ENCODE assay signal across 8 mouse cellular contexts in genomic region chr8:105269461-105269947, GRCm38 (mm10). TPM values are rescaled to one million over a fixed set of nuclear protein-coding genes. Genes with fewer than 3 reads are reported as not detected.
DNase-seq lines count a peak whose midpoint lies in the region; ATAC-seq and TF ChIP-seq lines count a peak whose summit lies in the region.

Hsf4 (plus strand) TSS chr8:105269801.

- peak within 1 kb of the TSS; percentile 85 for H3K4me2 ChIP-seq in forebrain, postnatal 0 days (ENCODE audit: low read depth)
- peak within 1 kb of the TSS; percentile 92 for H3K4me2 ChIP-seq in hindbrain, embryonic 16.5 days (ENCODE audit: low read length)
- H3K4me2 ChIP-seq in liver, embryonic 12.5 days: peak within 1 kb of the TSS; percentile 68
- H3K4me2 ChIP-seq in myocyte (ENCODE audit: low read depth): peak within 1 kb of the TSS; percentile 80

- peak within 1 kb of the TSS; percentile 9 for H3ac ChIP-seq in myocyte (ENCODE audit: control insufficient read depth, insufficient read length)

- peak; percentile 72 for DNase-seq in ovary, postnatal 36 days (ENCODE audit: low spot score)
- no peak for DNase-seq in ovary, postnatal 10 days (ENCODE audit: low spot score)
- no peak for DNase-seq in forebrain, postnatal 0 days

- H3K9ac ChIP-seq in forebrain, postnatal 0 days: peak within 1 kb of the TSS; percentile 48
- peak within 1 kb of the TSS; percentile 67 for H3K9ac ChIP-seq in hindbrain, embryonic 16.5 days (ENCODE audit: low read depth, low read length)
- H3K9ac ChIP-seq in liver, embryonic 12.5 days: no peak within 1 kb of the TSS

- H3K79me2 ChIP-seq in myocyte (ENCODE audit: control insufficient read depth, insufficient read depth): no peaks in the 10 kb centered on the region

- H3K4me3 ChIP-seq in bone marrow macrophage, adult 2 months (ENCODE audit: insufficient read depth, low read length): peak within 1 kb of the TSS; percentile 55
- peak within 1 kb of the TSS; percentile 51 for H3K4me3 ChIP-seq in forebrain, postnatal 0 days (ENCODE audit: low read depth, low read length)
- peak within 1 kb of the TSS; percentile 56 for H3K4me3 ChIP-seq in hindbrain, embryonic 16.5 days (ENCODE audit: low read length)
- H3K4me3 ChIP-seq in liver, embryonic 12.5 days: peak within 1 kb of the TSS; percentile 47
- H3K4me3 ChIP-seq in myocyte: peak within 1 kb of the TSS; percentile 20

- H3K36me3 ChIP-seq in forebrain, postnatal 0 days (ENCODE audit: insufficient read depth): no peaks in the 10 kb centered on the region
- H3K36me3 ChIP-seq in hindbrain, embryonic 16.5 days (ENCODE audit: control insufficient read depth, insufficient read depth, low read length): no peaks in the 10 kb centered on the region
- H3K36me3 ChIP-seq in liver, embryonic 12.5 days: no peaks in the 10 kb centered on the region
- no peaks in the 10 kb centered on the region for H3K36me3 ChIP-seq in myocyte (ENCODE audit: control insufficient read depth, insufficient read depth)

- TF ChIP-seq CTCF in bone marrow macrophage, adult 2 months (IDR thresholded peaks at IDR 0.05; ENCODE audit: low read depth, low read length): no peak
- no peak for TF ChIP-seq CTCF in forebrain, postnatal 0 days (IDR thresholded peaks at IDR 0.05; ENCODE audit: low read depth)

- H3K9me3 ChIP-seq in forebrain, postnatal 0 days (ENCODE audit: low read length): no peaks in the 10 kb centered on the region
- no peaks in the 10 kb centered on the region; the same call in 1 of the 2 replicates for H3K9me3 ChIP-seq in hindbrain, embryonic 16.5 days (ENCODE audit: control insufficient read depth, low read length)
- H3K9me3 ChIP-seq in liver, embryonic 12.5 days (replicated peaks): 0 out of 2 replicates have a peak, but pooled peaks cover 3% of the 10 kb centered on the region

- ATAC-seq in forebrain, postnatal 0 days: no peak
- no peak for ATAC-seq in hindbrain, embryonic 16.5 days
- no peak for ATAC-seq in liver, embryonic 12.5 days
- ATAC-seq in monocyte, adult 5-6 weeks (replicated peaks; ENCODE audit: insufficient number of reproducible peaks, low FRiP score, low TSS enrichment, poor library complexity, severe bottlenecking): no peak

- TF ChIP-seq POLR2A in bone marrow macrophage, adult 2 months (IDR thresholded peaks at IDR 0.05; ENCODE audit: borderline replicate concordance, low read depth, low read length): no peak
- TF ChIP-seq POLR2A in myocyte (IDR thresholded peaks at IDR 0.05; ENCODE audit: insufficient read length, low read depth): peak; percentile 75

- peaks cover 74% of the 10 kb centered on the region for H3K27me3 ChIP-seq in forebrain, postnatal 0 days (ENCODE audit: insufficient read depth, low read length)
- peaks cover 65% of the 10 kb centered on the region for H3K27me3 ChIP-seq in hindbrain, embryonic 16.5 days (replicated peaks; ENCODE audit: control insufficient read depth, insufficient read depth, low read length)
- H3K27me3 ChIP-seq in liver, embryonic 12.5 days (replicated peaks): peaks cover 96% of the 10 kb centered on the region
- H3K27me3 ChIP-seq in myocyte (ENCODE audit: control insufficient read depth, insufficient read depth, insufficient read length): no peaks in the 10 kb centered on the region

- peaks cover 8% of the 10 kb centered on the region for H3K4me1 ChIP-seq in bone marrow macrophage, adult 2 months (ENCODE audit: control insufficient read depth, insufficient read depth, low read length)
- peaks cover 4% of the 10 kb centered on the region; the same call in 1 of the 2 replicates for H3K4me1 ChIP-seq in forebrain, postnatal 0 days (ENCODE audit: insufficient read depth)
- H3K4me1 ChIP-seq in hindbrain, embryonic 16.5 days (ENCODE audit: control insufficient read depth, insufficient read depth, low read depth, low read length): peaks cover 32% of the 10 kb centered on the region
- peaks cover 42% of the 10 kb centered on the region for H3K4me1 ChIP-seq in liver, embryonic 12.5 days

- no peak within 1 kb of the TSS for H3K27ac ChIP-seq in bone marrow macrophage, adult 2 months (ENCODE audit: insufficient read depth, low read depth, low read length)
- no peak within 1 kb of the TSS for H3K27ac ChIP-seq in forebrain, postnatal 0 days (ENCODE audit: low read depth, low read length)
- peak within 1 kb of the TSS; percentile 75 for H3K27ac ChIP-seq in hindbrain, embryonic 16.5 days (ENCODE audit: low read depth, low read length)
- no peak within 1 kb of the TSS for H3K27ac ChIP-seq in liver, embryonic 12.5 days

- 2% methylated on average over 42 of the region's 42 CpGs for WGBS in forebrain, postnatal 0 days
- under 1% methylated on average over 42 of the region's 42 CpGs for WGBS in hindbrain, embryonic 16.5 days
- WGBS in liver, embryonic 12.5 days (ENCODE audit: insufficient replicate concordance): 3% methylated on average over 42 of the region's 42 CpGs

TF ChIP-seq in myocyte, 11 proteins besides CTCF, POLR2A, EP300 and RAD21:
- TF ChIP-seq MAX (IDR thresholded peaks at IDR 0.05; ENCODE audit: low read depth) (no peak), REST (IDR thresholded peaks at IDR 0.05; ENCODE audit: insufficient read depth, insufficient read length) (no peak), POLR2AphosphoS2 (IDR thresholded peaks at IDR 0.05; ENCODE audit: insufficient read length, low read depth) (peak; percentile 58), MYOD1 (IDR thresholded peaks at IDR 0.05; ENCODE audit: control insufficient read depth in 1 of 3, insufficient read length in 2 of 3, low read depth in 2 of 3) (peak in 2 of 3 experiments; percentile 5 to 59), SRF (IDR thresholded peaks at IDR 0.05; ENCODE audit: control insufficient read depth, insufficient read length, low read depth) (no peak), MYOG (IDR thresholded peaks at IDR 0.05; ENCODE audit: control insufficient read depth in 1 of 3, insufficient read depth in 1 of 3, insufficient read length in 2 of 3, low read depth in 2 of 3) (peak in 2 of 3 experiments; percentile 77), E2F4 (IDR thresholded peaks at IDR 0.05; ENCODE audit: insufficient read depth) (no peak), USF1 (IDR thresholded peaks at IDR 0.05; ENCODE audit: low read depth) (no peak), TCF3 (IDR thresholded peaks at IDR 0.05; ENCODE audit: insufficient read length, low read depth) (no peak)

RNA-seq across cellular contexts. Expression of gene Hsf4, which starts in this region (rescaled TPM):
- polyA plus RNA-seq in bone marrow macrophage, adult 2 months (2012; ENCODE audit: insufficient read depth, insufficient read length, missing spikeins): 4.7 and 5.0 TPM in 2 replicates
- total RNA-seq in forebrain, postnatal 0 days (2014; rRNA removed): 0.15 and 0.90 TPM in 2 replicates
- polyA plus RNA-seq in forebrain, postnatal 0 days (2015; fragmentation: Nextera tagmentation; extraction: Ambion mirVana): 0.30 and 0.44 TPM in 2 replicates
- 0.80 and 1.2 TPM in 2 replicates for polyA plus RNA-seq in hindbrain, embryonic 16.5 days (2015; fragmentation: Nextera tagmentation; extraction: Ambion mirVana)
- not detected in 2 replicates for polyA plus RNA-seq in liver, embryonic 12.5 days (2016; fragmentation: Nextera tagmentation; extraction: Ambion mirVana)
- polyA plus RNA-seq in myocyte (2012; fragmentation: generic; extraction: Trizol): 5.8 TPM
- 0.96 to 2.5 TPM in 2 of 3 replicates, not detected in the other for total RNA-seq in monocyte, adult 5-6 weeks (2017)
